ENCODE assay signal across 1 mouse cellular context in the genomic region with DNA sequence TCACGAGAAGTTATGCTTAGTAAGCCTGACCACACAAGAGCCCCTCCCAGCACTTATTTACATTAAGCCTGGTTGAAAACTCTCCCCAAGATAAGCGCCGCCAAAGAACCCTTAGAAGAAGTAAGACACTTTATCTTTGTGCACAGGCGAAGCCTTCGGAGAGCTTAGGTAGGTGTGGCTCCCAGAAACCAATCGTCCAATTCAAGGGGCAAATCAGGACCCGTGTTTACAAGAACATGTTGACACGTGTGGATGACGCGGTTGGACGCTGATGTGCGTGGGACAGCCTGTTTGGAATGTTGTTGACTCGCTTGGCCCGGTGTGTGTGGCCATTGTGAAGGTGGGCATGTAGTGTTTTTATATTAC.
TF ChIP-seq lines count a peak whose summit lies in the region.

No protein-coding gene starts in this region.

TF ChIP-seq in MEL, 35 proteins besides CTCF, POLR2A, EP300 and RAD21 (continued from another document):
- TF ChIP-seq POLR2AphosphoS2 (IDR thresholded peaks at IDR 0.05; ENCODE audit: low read length) (no peak), POLR2AphosphoS5 (IDR thresholded peaks at IDR 0.05; ENCODE audit: borderline replicate concordance, low read depth, low read length) (no peak), MAFK (IDR thresholded peaks at IDR 0.05; ENCODE audit: borderline replicate concordance, low read depth, low read length) (peak; percentile 90), BHLHE40 (IDR thresholded peaks at IDR 0.05; ENCODE audit: borderline replicate concordance, low read depth, low read length) (peak; percentile 91; the same call in 1 of the 2 replicates), HCFC1 (IDR thresholded peaks at IDR 0.05; ENCODE audit: low read depth, low read length) (peak; percentile 65), MEF2A (IDR thresholded peaks at IDR 0.05; ENCODE audit: extremely low read depth, insufficient replicate concordance, low read depth, low read length, poor library complexity, severe bottlenecking) (0 out of 2 replicates have a peak, but pooled peaks have one; percentile 7), TBP (IDR thresholded peaks at IDR 0.05; ENCODE audit: low read depth, low read length) (no peak), ELF1 (IDR thresholded peaks at IDR 0.05; ENCODE audit: low read depth, low read length) (0 out of 2 replicates have a peak, but pooled peaks have one; percentile 45), ZNF384 (IDR thresholded peaks at IDR 0.05; ENCODE audit: low read depth, low read length) (peak; percentile 71), CHD1 (IDR thresholded peaks at IDR 0.05; ENCODE audit: low read depth, low read length) (no peak), TCF12 (IDR thresholded peaks at IDR 0.05; ENCODE audit: low read depth, low read length) (peak; percentile 93), JUND (IDR thresholded peaks at IDR 0.05; ENCODE audit: low read depth, low read length) (peak; percentile 44; the same call in 1 of the 2 replicates), MAX (IDR thresholded peaks at IDR 0.05; ENCODE audit: low read length) (peak; percentile 99), ETS1 (IDR thresholded peaks at IDR 0.05; ENCODE audit: low read depth, low read length) (peak; percentile 98), ZMIZ1 (IDR thresholded peaks at IDR 0.05; ENCODE audit: low read depth, low read length) (no peak), NELFE (IDR thresholded peaks at IDR 0.05; ENCODE audit: low read depth, low read length) (no peak; the same call in 1 of the 2 replicates), NRF1 (IDR thresholded peaks at IDR 0.05; ENCODE audit: insufficient read depth, low read depth, low read length, poor library complexity, severe bottlenecking) (0 out of 2 replicates have a peak, but pooled peaks have one; percentile 15), ZC3H11A (IDR thresholded peaks at IDR 0.05; ENCODE audit: low read depth, low read length) (0 out of 2 replicates have a peak, but pooled peaks have one; percentile 27), TAL1 (IDR thresholded peaks at IDR 0.05; ENCODE audit: low read length) (peak; percentile 94), MXI1 (IDR thresholded peaks at IDR 0.05; ENCODE audit: low read depth, low read length) (peak; percentile 94)
TF ChIP-seq in MEL: peak in this region for 23.
